Mouse (Mus musculus): ENCODE measurements around the gene Adal.
"Not testable (repeated sequence)": the region's sequence is repeated elsewhere in the genome, so short reads cannot be mapped to it uniquely, and the experiment has no call there.

Gene Adal

GRCm38 (mm10) chr2:121140018-121140882 lies at the start of gene Adal, which contains the start of gene Lcmt2:
TSS of gene Adal (plus strand) at chr2:121140428.
TSS of gene Lcmt2 (minus strand) at chr2:121140653.
- DNase-seq: peak; percentile 90 to 94

DNA sequence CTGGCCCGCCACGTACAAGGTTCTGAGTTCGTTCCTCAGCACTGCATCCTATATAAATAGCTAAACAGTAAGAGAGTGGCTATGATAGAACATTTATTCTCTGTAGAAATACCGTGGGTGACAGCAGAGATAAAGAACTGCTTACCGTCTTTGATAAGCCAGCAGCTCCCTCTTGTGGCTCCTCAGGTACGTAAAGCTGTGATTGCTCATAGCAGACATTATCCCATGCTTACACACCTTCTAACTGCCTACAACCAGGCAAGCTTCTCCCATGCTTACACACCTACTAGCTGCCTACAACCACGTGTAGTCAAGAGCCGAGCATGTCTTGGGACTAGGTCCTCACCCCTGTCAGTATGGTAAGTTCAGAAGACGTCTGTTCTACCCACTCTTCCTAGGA lies 38.2 kb upstream of the Adal start:
- DNase-seq: peak; percentile 74 to 88

- DNase-seq: no peak
Measured at GRCm38 (mm10) chr2:121105940-121106339, 34.3 kb upstream of the Adal start.

GRCm38 (mm10) chr2:121109695-121110094 lies 30.5 kb upstream of the Adal start, which contains the start of gene Tgm7:
TSS of gene Tgm7 (minus strand) at chr2:121109795.
- DNase-seq: no peak

- DNase-seq: no peak
Measured at GRCm38 (mm10) chr2:121115418-121115817, 24.8 kb upstream of the Adal start.

- DNase-seq: no peak
Measured at GRCm38 (mm10) chr2:121119260-121119659, 21.0 kb upstream of the Adal start.

DNA sequence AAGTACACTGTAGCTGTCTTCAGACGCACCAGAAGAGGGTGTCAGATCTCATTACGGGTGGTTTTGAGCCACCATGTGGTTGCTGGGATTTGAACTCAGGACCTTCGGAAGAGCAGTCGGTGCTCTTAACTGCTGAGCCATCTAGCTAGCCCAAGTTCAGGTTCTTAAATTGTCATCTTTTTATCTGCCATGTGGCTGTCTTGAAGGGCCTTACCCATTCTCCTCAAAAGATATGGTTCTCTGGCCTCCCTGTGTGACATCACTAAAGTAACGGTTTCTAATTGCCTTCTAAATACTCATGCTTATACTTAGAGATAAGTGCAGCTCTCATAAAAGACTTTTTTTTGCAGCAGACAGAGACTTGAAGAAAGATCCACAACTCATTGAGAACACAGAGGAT lies 13.9 kb upstream of the Adal start:
- not testable (repeated sequence) for DNase-seq

GRCm38 (mm10) chr2:121127536-121127935 lies 12.7 kb upstream of the Adal start:
- DNase-seq: peak; percentile 31 to 67

GRCm38 (mm10) chr2:121128865-121129620 lies 11.2 kb upstream of the Adal start:
- no peak for DNase-seq

DNA sequence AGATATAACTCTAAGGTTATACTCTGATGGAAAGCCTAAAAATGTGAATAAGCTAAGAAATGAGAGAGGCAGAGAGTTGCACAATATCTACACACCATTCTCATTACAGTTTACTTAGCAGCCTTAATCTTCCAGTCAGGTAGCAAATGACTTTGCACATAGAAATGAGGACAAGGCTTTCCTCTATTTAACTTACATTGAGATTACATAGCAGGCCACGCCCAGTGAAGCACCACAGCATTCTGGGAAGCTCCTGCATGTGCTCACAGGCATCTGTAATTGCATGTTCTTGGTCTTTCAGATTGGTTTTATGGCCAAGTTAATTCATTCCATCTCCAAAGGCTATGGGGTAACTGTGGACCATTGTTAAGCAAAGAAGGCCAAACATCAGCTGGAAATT lies 7.4 kb upstream of the Adal start:
- no peak for DNase-seq

DNA sequence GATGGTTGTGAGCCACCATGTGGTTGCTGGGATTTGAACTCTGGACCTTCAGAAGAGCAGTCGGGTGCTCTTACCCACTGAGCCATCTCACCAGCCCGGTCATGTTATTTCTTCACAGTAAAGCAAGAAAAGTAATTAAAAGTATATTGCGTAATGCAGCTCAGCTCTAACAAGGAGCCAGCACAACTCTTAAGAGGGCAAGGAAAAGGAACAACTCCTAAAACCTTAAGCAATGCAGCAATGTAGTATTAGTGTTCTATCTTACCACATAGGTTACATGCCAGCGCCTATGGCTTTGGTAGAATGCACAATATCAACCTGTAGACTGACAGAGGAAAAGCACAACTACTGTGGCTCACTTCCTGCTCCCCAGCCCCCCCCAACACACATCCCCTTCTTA lies 2.9 kb upstream of the Adal start:
- no peak for DNase-seq

- DNase-seq: peak; percentile 83 to 84
Measured at GRCm38 (mm10) chr2:121139266-121140017, 786 bp upstream of the Adal start.

- no peak for DNase-seq
Measured at GRCm38 (mm10) chr2:121141216-121142035, 1.2 kb downstream of the Adal start.

DNA sequence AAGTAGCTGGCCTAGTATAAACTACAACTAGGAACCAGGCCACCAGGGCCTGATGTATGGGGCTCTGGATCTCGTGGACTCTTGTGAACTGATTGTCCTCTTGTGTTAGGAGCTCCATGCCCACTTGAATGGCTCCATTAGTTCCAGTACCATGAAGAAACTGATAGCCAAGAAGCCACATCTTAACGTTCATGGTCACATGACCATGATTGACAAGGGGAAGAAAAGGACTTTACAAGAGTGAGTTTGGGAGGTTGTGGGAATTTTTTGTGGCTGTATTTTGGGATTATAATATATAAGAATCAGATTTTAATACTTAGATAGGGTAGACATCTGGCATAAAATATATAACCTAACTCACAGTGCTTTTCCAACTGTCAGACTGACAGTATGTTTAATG lies 2.2 kb downstream of the Adal start:
- DNase-seq: no peak

- DNase-seq: no peak
Measured at GRCm38 (mm10) chr2:121149679-121150078, 9.5 kb downstream of the Adal start.

DNA sequence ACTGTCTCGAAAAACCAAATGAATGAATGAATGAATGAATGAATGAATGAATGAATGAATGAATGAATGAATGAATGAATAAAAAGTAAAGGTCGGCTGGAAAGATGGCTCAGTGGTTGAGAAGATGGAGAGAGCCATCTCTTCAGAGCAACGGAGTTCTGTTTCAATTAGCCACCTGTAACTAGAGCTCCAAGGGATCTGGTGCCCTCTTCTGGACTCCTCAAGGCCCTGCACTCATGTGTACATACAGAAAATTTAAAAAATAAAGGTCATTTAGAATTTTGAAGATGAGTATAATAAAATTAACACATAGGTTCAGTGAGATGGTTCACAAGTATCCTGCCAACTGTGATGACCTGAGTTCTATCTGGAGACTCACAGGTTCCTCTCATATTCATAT lies 12.9 kb downstream of the Adal start:
- DNase-seq: peak in 1 of 2 experiments; percentile 19

- no peak for DNase-seq
Measured at GRCm38 (mm10) chr2:121169173-121169572, 28.9 kb downstream of the Adal start.

DNA sequence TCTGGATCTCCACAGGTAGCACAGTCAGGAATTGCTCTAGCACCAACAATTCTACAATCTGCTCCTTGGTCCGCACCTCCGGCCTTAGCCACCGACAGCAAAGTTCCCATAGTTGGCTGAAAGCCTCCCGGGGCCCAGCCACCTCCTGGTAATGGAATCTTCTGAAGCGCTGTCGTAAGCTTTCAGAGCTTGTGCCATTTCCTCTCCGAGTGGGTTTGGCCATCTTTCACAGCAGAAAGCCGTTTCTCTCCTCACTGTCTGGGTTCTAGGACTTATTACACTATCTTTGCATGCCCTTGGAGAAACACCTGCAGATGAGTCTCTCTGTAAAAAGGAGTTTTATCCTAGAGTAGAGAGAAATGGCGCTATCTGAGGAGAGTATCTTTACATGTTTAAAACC lies 29.7 kb downstream of the Adal start:
- peak; percentile 51 to 69 for DNase-seq

DNA sequence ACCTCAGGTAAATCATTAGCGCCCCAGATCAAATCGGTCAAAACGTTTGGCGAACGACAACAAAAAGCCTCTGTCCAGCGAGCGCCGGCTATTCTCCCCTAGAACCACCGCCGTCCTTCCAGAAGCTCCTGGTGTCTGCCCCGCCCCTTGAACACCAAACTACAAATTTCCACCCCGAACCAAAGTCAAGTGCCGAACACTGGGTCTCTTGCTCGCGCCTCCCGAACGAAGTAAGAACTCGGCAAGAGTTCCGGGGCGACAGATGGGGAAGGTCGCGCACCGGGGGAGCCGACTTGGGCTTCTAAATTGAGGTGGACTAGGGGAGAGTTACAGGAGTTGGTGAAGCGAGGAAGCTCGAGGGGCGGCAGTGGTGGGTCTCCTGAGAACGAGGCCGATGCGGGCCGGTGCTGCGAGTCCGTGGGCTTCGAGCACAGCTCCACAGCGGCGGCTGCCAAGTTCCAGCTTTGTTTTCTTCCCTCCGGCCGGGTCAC lies 30.3 kb downstream of the Adal start, which contains the start of gene Tubgcp4:
TSS of gene Tubgcp4 (plus strand) at position 174 of the 491 bp plus-strand sequence.
- peak; percentile 71 to 75 for DNase-seq

- peak; percentile 89 to 95 for DNase-seq
Measured at GRCm38 (mm10) chr2:121170980-121171742, 30.9 kb downstream of the Adal start, which contains the start of gene Zscan29. TSS of gene Zscan29 (minus strand) at chr2:121171125.

Data from kidney, postnatal 36 days (tissue).